Mouse (Mus musculus): ENCODE data around the gene Nono.

DNA sequence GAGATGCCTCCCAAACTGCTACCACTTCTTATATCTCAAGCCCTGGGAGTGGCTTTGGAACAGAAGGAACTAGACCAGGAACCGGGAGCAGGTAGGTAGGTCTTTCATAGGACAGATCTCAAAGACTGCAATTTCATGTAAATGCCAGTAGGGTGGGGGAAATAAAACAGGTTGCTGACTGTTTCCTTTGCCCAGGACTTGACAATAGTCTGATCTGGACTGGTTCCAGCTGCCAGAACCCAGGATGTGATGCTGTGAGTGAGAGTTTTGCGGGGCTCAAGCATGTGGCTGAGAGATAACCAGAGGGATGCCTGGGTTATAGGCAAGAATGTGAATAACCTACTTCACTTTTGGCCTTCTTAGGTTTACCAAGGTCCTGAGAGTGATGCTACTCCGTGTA lies 22.5 kb downstream of the Nono start:
- no peak for TF ChIP-seq POLR2A (IDR thresholded peaks at IDR 0.05; ENCODE audit: control insufficient read depth, low read depth, low read length)
- TF ChIP-seq CTCF (IDR thresholded peaks at IDR 0.05; ENCODE audit: control insufficient read depth, insufficient read depth, insufficient replicate concordance, low read depth, low read length), result no peak

Measured in testis, adult 2 months (tissue).